Mouse (Mus musculus): ENCODE measurements around the gene Nr6a1. TPM values are rescaled to one million over a fixed set of nuclear protein-coding genes. Genes with fewer than 3 reads are reported as not detected.

Nr6a1 gene
- polyA plus RNA-seq, 2 experiments = 0.90 to 1.2 TPM

GRCm38 (mm10) chr2:38904290-38904689, 23.2 kb downstream of the Nr6a1 start:
- no peak overlapping the region for H3K27ac ChIP-seq
- no peak overlapping the region for H3K9ac ChIP-seq (replicated peaks)
- H3K27me3 ChIP-seq (ENCODE audit: control insufficient read depth, insufficient read depth, low read length) = no peaks in the 10 kb centered on the region
- H3K4me2 ChIP-seq (ENCODE audit: low read depth) = no peak overlapping the region
- ATAC-seq (ENCODE audit: insufficient read depth) (no peak), DNase-seq (ENCODE audit: low read depth in 3 of 3, low spot score in 3 of 3) (no peak)
- WGBS (ENCODE audit: insufficient replicate concordance) = 44% methylated on average over 1 of the region's 1 CpGs
- TF ChIP-seq CTCF (IDR thresholded peaks at IDR 0.05; ENCODE audit: low read depth) = no peak
- TF ChIP-seq EP300 (IDR thresholded peaks at IDR 0.05; ENCODE audit: low read depth) = no peak
- H3K4me1 ChIP-seq (replicated peaks; ENCODE audit: control insufficient read depth in 2 of 2, insufficient read depth in 2 of 2, low read length in 1 of 2) = no peaks in the 10 kb centered on the region
- H3K4me3 ChIP-seq (ENCODE audit: insufficient read depth in 1 of 2, low read depth in 2 of 2, low read length in 2 of 2) = no peak overlapping the region
- no peaks in the 10 kb centered on the region for H3K9me3 ChIP-seq (ENCODE audit: control insufficient read depth, low read length)
- no peaks in the 10 kb centered on the region for H3K36me3 ChIP-seq (replicated peaks; ENCODE audit: control insufficient read depth, insufficient read depth, low read depth)

DNA sequence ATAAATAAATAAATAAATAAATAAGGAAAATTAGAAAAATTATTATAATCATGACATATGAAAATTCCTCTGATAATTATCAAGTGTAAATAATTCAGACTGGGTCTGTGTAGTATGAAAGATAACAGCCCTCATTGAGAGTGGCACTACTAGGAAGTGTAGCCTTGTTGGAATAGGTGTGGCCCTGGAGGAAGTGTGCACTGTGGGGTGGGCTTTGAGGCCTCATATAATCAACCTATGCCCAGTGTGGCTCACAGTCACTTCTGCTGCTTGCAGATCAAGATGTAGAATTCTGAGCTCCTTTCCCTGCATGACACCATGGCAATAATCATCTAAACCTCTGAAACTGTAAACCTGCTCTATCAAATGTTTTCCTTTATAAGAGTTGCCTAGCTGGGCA, 24.6 kb downstream of the Nr6a1 start:
- no peak for ATAC-seq (ENCODE audit: insufficient read depth)
- Histone ChIP-seq H3K9me3 (ENCODE audit: control insufficient read depth, low read length) (no peaks in the 10 kb centered on the region), H3K4me2 (ENCODE audit: low read depth) (no peak overlapping the region), H3K36me3 (replicated peaks; ENCODE audit: control insufficient read depth, insufficient read depth, low read depth) (no peaks in the 10 kb centered on the region), H3K27ac (no peak overlapping the region), H3K27me3 (ENCODE audit: control insufficient read depth, insufficient read depth, low read length) (no peaks in the 10 kb centered on the region), H3K4me3 (ENCODE audit: insufficient read depth in 1 of 2, low read depth in 2 of 2, low read length in 2 of 2) (no peak overlapping the region), H3K4me1 (replicated peaks; ENCODE audit: control insufficient read depth in 2 of 2, insufficient read depth in 2 of 2, low read length in 1 of 2) (no peaks in the 10 kb centered on the region), H3K9ac (replicated peaks) (no peak overlapping the region)
- no peak for DNase-seq (ENCODE audit: low read depth in 3 of 3, low spot score in 3 of 3)
- TF ChIP-seq CTCF (IDR thresholded peaks at IDR 0.05; ENCODE audit: low read depth) (no peak), EP300 (IDR thresholded peaks at IDR 0.05; ENCODE audit: low read depth) (no peak)

GRCm38 (mm10) chr2:38880907-38881672, 46.4 kb downstream of the Nr6a1 start:
- WGBS (ENCODE audit: insufficient replicate concordance) = 72% methylated on average over 5 of the region's 5 CpGs
- no peaks in the 10 kb centered on the region for H3K36me3 ChIP-seq (replicated peaks; ENCODE audit: control insufficient read depth, insufficient read depth, low read depth)
- no peak overlapping the region for H3K4me3 ChIP-seq (ENCODE audit: insufficient read depth in 1 of 2, low read depth in 2 of 2, low read length in 2 of 2)
- H3K27ac ChIP-seq = no peak overlapping the region
- ATAC-seq (ENCODE audit: insufficient read depth) (no peak), DNase-seq (ENCODE audit: low read depth in 3 of 3, low spot score in 3 of 3) (no peak)
- H3K27me3 ChIP-seq (ENCODE audit: control insufficient read depth, insufficient read depth, low read length) = no peaks in the 10 kb centered on the region
- no peaks in the 10 kb centered on the region for H3K4me1 ChIP-seq (replicated peaks; ENCODE audit: control insufficient read depth in 2 of 2, insufficient read depth in 2 of 2, low read length in 1 of 2)
- TF ChIP-seq CTCF (IDR thresholded peaks at IDR 0.05; ENCODE audit: low read depth) = no peak
- no peak for TF ChIP-seq EP300 (IDR thresholded peaks at IDR 0.05; ENCODE audit: low read depth)
- no peaks in the 10 kb centered on the region for H3K9me3 ChIP-seq (ENCODE audit: control insufficient read depth, low read length)
- H3K9ac ChIP-seq (replicated peaks) = no peak overlapping the region
- no peak overlapping the region for H3K4me2 ChIP-seq (ENCODE audit: low read depth)

DNA sequence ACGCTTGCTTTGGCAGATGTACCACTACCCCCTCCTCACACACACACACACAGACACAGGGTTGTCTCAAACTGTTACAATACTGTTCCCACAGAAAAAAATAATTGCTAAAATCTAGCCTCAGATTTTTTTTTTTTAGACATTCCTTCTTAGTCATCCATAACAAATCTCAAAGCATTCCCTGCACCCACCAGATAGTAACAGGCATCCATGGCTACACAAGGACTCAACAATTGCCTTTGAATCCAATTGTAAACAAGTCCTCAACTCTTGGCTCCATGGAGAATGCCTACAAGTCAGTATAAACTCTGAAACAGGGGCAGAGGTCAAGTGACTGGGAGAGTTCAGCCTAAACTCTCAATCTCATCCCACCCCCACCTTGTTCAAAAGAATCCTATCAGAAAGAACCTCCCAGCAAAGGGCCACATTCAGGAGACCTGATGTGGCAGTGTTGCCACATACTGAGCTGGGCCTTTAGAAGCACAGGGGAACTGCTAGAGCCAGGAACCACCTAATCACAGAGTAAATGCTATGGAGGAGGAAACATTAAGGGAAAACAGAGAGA, 52.9 kb downstream of the Nr6a1 start:
- Histone ChIP-seq H3K4me1 (replicated peaks; ENCODE audit: control insufficient read depth in 2 of 2, insufficient read depth in 2 of 2, low read length in 1 of 2) (no peaks in the 10 kb centered on the region), H3K27me3 (ENCODE audit: control insufficient read depth, insufficient read depth, low read length) (no peaks in the 10 kb centered on the region), H3K4me2 (ENCODE audit: low read depth) (no peak overlapping the region), H3K4me3 (ENCODE audit: insufficient read depth in 1 of 2, low read depth in 2 of 2, low read length in 2 of 2) (no peak overlapping the region), H3K9me3 (ENCODE audit: control insufficient read depth, low read length) (no peaks in the 10 kb centered on the region), H3K27ac (no peak overlapping the region), H3K9ac (replicated peaks) (no peak overlapping the region), H3K36me3 (replicated peaks; ENCODE audit: control insufficient read depth, insufficient read depth, low read depth) (no peaks in the 10 kb centered on the region)
- WGBS (ENCODE audit: insufficient replicate concordance) = 56% methylated on average over 1 of the region's 1 CpGs
- DNase-seq (ENCODE audit: low read depth in 3 of 3, low spot score in 3 of 3) = peak in 1 of 3 experiments; percentile 7
- TF ChIP-seq CTCF (IDR thresholded peaks at IDR 0.05; ENCODE audit: low read depth) = no peak
- TF ChIP-seq EP300 (IDR thresholded peaks at IDR 0.05; ENCODE audit: low read depth) = no peak
- peak; percentile 33; the same call in 1 of the 2 replicates for ATAC-seq (ENCODE audit: insufficient read depth)

DNA sequence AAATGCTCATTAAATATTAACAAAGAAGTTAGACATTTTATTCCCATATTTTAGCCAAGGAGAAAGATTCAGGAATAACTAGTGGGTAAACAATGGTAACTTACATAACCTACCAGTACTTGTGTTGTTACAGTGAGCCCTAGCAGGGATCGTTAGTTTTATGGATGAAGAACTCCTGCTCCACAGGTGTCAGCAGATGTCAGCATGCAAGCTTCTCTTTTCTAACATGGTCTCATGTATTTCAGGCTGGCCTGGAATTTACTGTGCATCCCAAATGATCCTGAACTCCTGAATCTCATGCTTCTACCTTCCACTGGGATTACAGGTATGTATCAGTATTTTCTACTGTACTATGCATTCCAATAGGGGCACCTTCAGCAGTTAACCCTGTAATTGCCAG, 54.8 kb downstream of the Nr6a1 start:
- TF ChIP-seq CTCF (IDR thresholded peaks at IDR 0.05; ENCODE audit: low read depth) = no peak
- no peak for TF ChIP-seq EP300 (IDR thresholded peaks at IDR 0.05; ENCODE audit: low read depth)
- no peaks in the 10 kb centered on the region for H3K36me3 ChIP-seq (replicated peaks; ENCODE audit: control insufficient read depth, insufficient read depth, low read depth)
- no peaks in the 10 kb centered on the region for H3K4me1 ChIP-seq (replicated peaks; ENCODE audit: control insufficient read depth in 2 of 2, insufficient read depth in 2 of 2, low read length in 1 of 2)
- no peak for DNase-seq (ENCODE audit: low read depth in 3 of 3, low spot score in 3 of 3)
- no peak overlapping the region for H3K4me2 ChIP-seq (ENCODE audit: low read depth)
- no peaks in the 10 kb centered on the region for H3K9me3 ChIP-seq (ENCODE audit: control insufficient read depth, low read length)
- H3K27ac ChIP-seq = no peak overlapping the region
- no peak overlapping the region for H3K4me3 ChIP-seq (ENCODE audit: insufficient read depth in 1 of 2, low read depth in 2 of 2, low read length in 2 of 2)
- H3K9ac ChIP-seq (replicated peaks) = no peak overlapping the region
- no peaks in the 10 kb centered on the region for H3K27me3 ChIP-seq (ENCODE audit: control insufficient read depth, insufficient read depth, low read length)
- no peak for ATAC-seq (ENCODE audit: insufficient read depth)
- WGBS (ENCODE audit: insufficient replicate concordance) = 68% methylated on average over 1 of the region's 1 CpGs
